Mouse (Mus musculus): Measurements from ENCODE around the gene Elovl7. TPM values are rescaled to one million over a fixed set of nuclear protein-coding genes. Genes with fewer than 3 reads are reported as not detected.

Elovl7 gene
- polyA plus RNA-seq, 1 experiment from 2014 or later, result 0.95 TPM

GRCm38 (mm10) chr13:108290314-108290713, 76.1 kb downstream of the Elovl7 start:
- H3K27ac ChIP-seq, result no peak overlapping the region
- no peaks in the 10 kb centered on the region for H3K27me3 ChIP-seq (ENCODE audit: low read depth, poor library complexity, severe bottlenecking)
- H3K36me3 ChIP-seq, result no peaks in the 10 kb centered on the region
- no peak overlapping the region for H3K4me3 ChIP-seq
- 84% methylated on average over 4 of the region's 4 CpGs for WGBS
- H3K4me1 ChIP-seq, result no peaks in the 10 kb centered on the region
- H3K9me3 ChIP-seq (replicated peaks), result no peaks in the 10 kb centered on the region
- DNase-seq (ENCODE audit: low spot score), result no peak

GRCm38 (mm10) chr13:108297350-108298093, 83.3 kb downstream of the Elovl7 start:
- Histone ChIP-seq H3K27ac (peak overlapping the region; percentile 83), H3K36me3 (no peaks in the 10 kb centered on the region), H3K4me3 (peak overlapping the region; percentile 47), H3K9me3 (replicated peaks) (no peaks in the 10 kb centered on the region), H3K4me1 (peaks cover 32% of the 10 kb centered on the region), H3K27me3 (ENCODE audit: low read depth, poor library complexity, severe bottlenecking) (no peaks in the 10 kb centered on the region)
- WGBS, result 2% methylated on average over 12 of the region's 12 CpGs
- DNase-seq (ENCODE audit: low spot score), result peak; percentile 56

GRCm38 (mm10) chr13:108298241-108298640, 84.0 kb downstream of the Elovl7 start:
- DNase-seq (ENCODE audit: low spot score), result no peak
- 49% methylated on average over 5 of the region's 5 CpGs for WGBS
- Histone ChIP-seq H3K36me3 (no peaks in the 10 kb centered on the region), H3K4me3 (no peak overlapping the region), H3K27me3 (ENCODE audit: low read depth, poor library complexity, severe bottlenecking) (no peaks in the 10 kb centered on the region), H3K4me1 (peaks cover 32% of the 10 kb centered on the region), H3K9me3 (replicated peaks) (no peaks in the 10 kb centered on the region), H3K27ac (0 out of 2 replicates have a peak overlapping the region, but pooled peaks have one; percentile 83)

GRCm38 (mm10) chr13:108300346-108300950, 86.2 kb downstream of the Elovl7 start:
- H3K9me3 ChIP-seq (replicated peaks), result no peaks in the 10 kb centered on the region
- WGBS, result 26% methylated on average over 5 of the region's 5 CpGs

GRCm38 (mm10) chr13:108301411-108301810, 87.2 kb downstream of the Elovl7 start:
- Histone ChIP-seq H3K4me1 (peaks cover 40% of the 10 kb centered on the region), H3K4me3 (no peak overlapping the region), H3K27ac (peak overlapping the region; percentile 68), H3K36me3 (no peaks in the 10 kb centered on the region), H3K9me3 (replicated peaks) (no peaks in the 10 kb centered on the region), H3K27me3 (ENCODE audit: low read depth, poor library complexity, severe bottlenecking) (no peaks in the 10 kb centered on the region)
- 47% methylated on average over 7 of the region's 7 CpGs for WGBS
- no peak for DNase-seq (ENCODE audit: low spot score)

More at GRCm38 (mm10) chr13:108300346-108300950, 86.2 kb downstream of the Elovl7 start:
- Histone ChIP-seq H3K27me3 (ENCODE audit: low read depth, poor library complexity, severe bottlenecking) (no peaks in the 10 kb centered on the region), H3K36me3 (no peaks in the 10 kb centered on the region), H3K4me1 (peaks cover 40% of the 10 kb centered on the region), H3K4me3 (no peak overlapping the region), H3K27ac (peak overlapping the region; percentile 43; the same call in 1 of the 2 replicates)
- DNase-seq (ENCODE audit: low spot score), result peak; percentile 34

- no peak for DNase-seq (ENCODE audit: low spot score)
- Histone ChIP-seq H3K4me1 (peaks cover 27% of the 10 kb centered on the region), H3K4me3 (no peak overlapping the region), H3K27me3 (ENCODE audit: low read depth, poor library complexity, severe bottlenecking) (no peaks in the 10 kb centered on the region), H3K27ac (no peak overlapping the region), H3K9me3 (replicated peaks) (no peaks in the 10 kb centered on the region), H3K36me3 (no peaks in the 10 kb centered on the region)
- WGBS, result 85% methylated on average over 7 of the region's 7 CpGs
Measured at GRCm38 (mm10) chr13:108302957-108303675, 88.9 kb downstream of the Elovl7 start.

GRCm38 (mm10) chr13:108303841-108304240, 89.6 kb downstream of the Elovl7 start:
- DNase-seq (ENCODE audit: low spot score), result no peak
- Histone ChIP-seq H3K27me3 (ENCODE audit: low read depth, poor library complexity, severe bottlenecking) (no peaks in the 10 kb centered on the region), H3K4me1 (peaks cover 24% of the 10 kb centered on the region), H3K27ac (no peak overlapping the region), H3K4me3 (no peak overlapping the region), H3K9me3 (replicated peaks) (no peaks in the 10 kb centered on the region), H3K36me3 (no peaks in the 10 kb centered on the region)
- WGBS, result 69% methylated on average over 1 of the region's 1 CpGs

GRCm38 (mm10) chr13:108304680-108305079, 90.5 kb downstream of the Elovl7 start:
- Histone ChIP-seq H3K4me3 (no peak overlapping the region), H3K27me3 (ENCODE audit: low read depth, poor library complexity, severe bottlenecking) (no peaks in the 10 kb centered on the region)
- 64% methylated on average over 2 of the region's 2 CpGs for WGBS

GRCm38 (mm10) chr13:108315702-108316486, 101.7 kb downstream of the Elovl7 start, which contains the start of gene Depdc1b:
TSS of gene Depdc1b (plus strand) at chr13:108316332.
- Histone ChIP-seq H3K4me3 (peak within 1 kb of the TSS; percentile 92), H3K27me3 (ENCODE audit: low read depth, poor library complexity, severe bottlenecking) (no peaks in the 10 kb centered on the region), H3K4me1 (peaks cover 20% of the 10 kb centered on the region), H3K9me3 (replicated peaks) (no peaks in the 10 kb centered on the region), H3K27ac (peak within 1 kb of the TSS; percentile 94), H3K36me3 (peaks cover 15% of the 10 kb centered on the region)
- DNase-seq (ENCODE audit: low spot score), result peak; percentile 97
- WGBS, result under 1% methylated on average over 48 of the region's 48 CpGs

More at GRCm38 (mm10) chr13:108304680-108305079, 90.5 kb downstream of the Elovl7 start:
- Histone ChIP-seq H3K36me3 (no peaks in the 10 kb centered on the region), H3K4me1 (peaks cover 24% of the 10 kb centered on the region), H3K27ac (no peak overlapping the region), H3K9me3 (replicated peaks) (no peaks in the 10 kb centered on the region)
- no peak for DNase-seq (ENCODE audit: low spot score)

GRCm38 (mm10) chr13:108316487-108316903, 102.3 kb downstream of the Elovl7 start:
- Histone ChIP-seq H3K27ac (peak overlapping the region; percentile 94), H3K36me3 (peaks cover 18% of the 10 kb centered on the region), H3K4me3 (peak overlapping the region; percentile 92), H3K4me1 (peaks cover 20% of the 10 kb centered on the region), H3K9me3 (replicated peaks) (no peaks in the 10 kb centered on the region), H3K27me3 (ENCODE audit: low read depth, poor library complexity, severe bottlenecking) (no peaks in the 10 kb centered on the region)
- WGBS, result under 1% methylated on average over 32 of the region's 32 CpGs
- no peak for DNase-seq (ENCODE audit: low spot score)

GRCm38 (mm10) chr13:108317414-108317813, 103.2 kb downstream of the Elovl7 start:
- Histone ChIP-seq H3K36me3 (peaks cover 21% of the 10 kb centered on the region), H3K27ac (no peak overlapping the region), H3K4me3 (peak overlapping the region; percentile 92), H3K9me3 (replicated peaks) (no peaks in the 10 kb centered on the region), H3K4me1 (peaks cover 24% of the 10 kb centered on the region), H3K27me3 (ENCODE audit: low read depth, poor library complexity, severe bottlenecking) (no peaks in the 10 kb centered on the region)
- WGBS, result 93% methylated on average over 2 of the region's 2 CpGs
- no peak for DNase-seq (ENCODE audit: low spot score)

GRCm38 (mm10) chr13:108319028-108319427, 104.8 kb downstream of the Elovl7 start:
- Histone ChIP-seq H3K4me3 (no peak overlapping the region), H3K27ac (no peak overlapping the region), H3K36me3 (peaks cover 30% of the 10 kb centered on the region), H3K9me3 (replicated peaks) (no peaks in the 10 kb centered on the region), H3K4me1 (peaks cover 28% of the 10 kb centered on the region), H3K27me3 (ENCODE audit: low read depth, poor library complexity, severe bottlenecking) (no peaks in the 10 kb centered on the region)
- DNase-seq (ENCODE audit: low spot score), result no peak
- WGBS, result 94% methylated on average over 8 of the region's 8 CpGs
